Mouse (Mus musculus): ENCODE results near the gene Bckdk. TPM values are rescaled to one million over a fixed set of nuclear protein-coding genes. Genes with fewer than 3 reads are reported as not detected.

Bckdk gene
- total and polyA plus RNA-seq, 3 experiments, result 32.6 to 126 TPM; not detected in 1

GRCm38 (mm10) chr7:127885951-127886350 is 17.9 kb upstream of the Bckdk start:
- H3K4me3 ChIP-seq (ENCODE audit: control insufficient read depth in 1 of 2, insufficient read depth in 1 of 2, low read depth in 2 of 2, low read length in 2 of 2), result no peak overlapping the region
- TF ChIP-seq MEF2A (IDR thresholded peaks at IDR 0.05; ENCODE audit: extremely low read depth, insufficient replicate concordance, low read depth, low read length, poor library complexity, severe bottlenecking) (no peak), POLR2AphosphoS5 (IDR thresholded peaks at IDR 0.05; ENCODE audit: borderline replicate concordance, low read depth, low read length) (no peak), ZKSCAN1 (IDR thresholded peaks at IDR 0.05; ENCODE audit: low read depth, low read length) (no peak), E2F4 (IDR thresholded peaks at IDR 0.05; ENCODE audit: borderline replicate concordance, low read depth, low read length) (no peak), USF1 (IDR thresholded peaks at IDR 0.05; ENCODE audit: low read depth, low read length) (no peak), POLR2AphosphoS2 (IDR thresholded peaks at IDR 0.05; ENCODE audit: low read length) (no peak), SMC3 (IDR thresholded peaks at IDR 0.05; ENCODE audit: low read depth, low read length) (no peak), MAX (IDR thresholded peaks at IDR 0.05; ENCODE audit: low read length) (no peak), ETS1 (IDR thresholded peaks at IDR 0.05; ENCODE audit: low read depth, low read length) (no peak), BHLHE40 (IDR thresholded peaks at IDR 0.05; ENCODE audit: borderline replicate concordance, low read depth, low read length) (no peak), MYC (IDR thresholded peaks at IDR 0.05; ENCODE audit: low read depth, low read length) (no peak), USF2 (IDR thresholded peaks at IDR 0.05; ENCODE audit: borderline replicate concordance in 1 of 2, insufficient read depth in 1 of 2, low read depth in 1 of 2, low read length in 2 of 2) (no peak), NRF1 (IDR thresholded peaks at IDR 0.05; ENCODE audit: insufficient read depth, low read depth, low read length, poor library complexity, severe bottlenecking) (no peak), KAT2A (conservative IDR thresholded peaks at IDR 0.05; ENCODE audit: low read depth, low read length) (no peak), TCF12 (IDR thresholded peaks at IDR 0.05; ENCODE audit: low read depth, low read length) (no peak)
- no peak for DNase-seq (ENCODE audit: low read depth, low spot score)
- peaks cover 14 to 32% of the 10 kb centered on the region in 2 experiments; a peak in 3 of 4 replicates for H3K36me3 ChIP-seq (ENCODE audit: control insufficient read depth in 1 of 2, insufficient read depth in 2 of 2, low read length in 2 of 2)
- no peak overlapping the region for H3K9ac ChIP-seq (ENCODE audit: control insufficient read depth, low read depth, low read length, poor library complexity, severe bottlenecking)
- no peaks in the 10 kb centered on the region for H3K9me3 ChIP-seq (replicated peaks; ENCODE audit: insufficient read depth, low read length)
- H3K27ac ChIP-seq (ENCODE audit: control insufficient read depth, low read depth, low read length), result no peak overlapping the region
- H3K79me2 ChIP-seq (ENCODE audit: control insufficient read depth, insufficient read depth, low read length, poor library complexity), result peaks cover 28% of the 10 kb centered on the region
- H3K27me3 ChIP-seq (ENCODE audit: control insufficient read depth in 1 of 2, insufficient read depth in 2 of 2, low read length in 2 of 2), result no peaks in the 10 kb centered on the region
- H3K4me1 ChIP-seq (ENCODE audit: control insufficient read depth in 1 of 2, insufficient read depth in 2 of 2, low read length in 2 of 2), result peaks cover 16 to 31% of the 10 kb centered on the region in 2 experiments

- Histone ChIP-seq H3K27me3 (ENCODE audit: control insufficient read depth in 1 of 2, insufficient read depth in 2 of 2, low read length in 2 of 2) (no peaks in the 10 kb centered on the region), H3K4me3 (ENCODE audit: control insufficient read depth in 1 of 2, insufficient read depth in 1 of 2, low read depth in 2 of 2, low read length in 2 of 2) (no peak overlapping the region), H3K27ac (ENCODE audit: control insufficient read depth, low read depth, low read length) (no peak overlapping the region), H3K9me3 (replicated peaks; ENCODE audit: insufficient read depth, low read length) (no peaks in the 10 kb centered on the region), H3K36me3 (ENCODE audit: control insufficient read depth in 1 of 2, insufficient read depth in 2 of 2, low read length in 2 of 2) (peaks cover 14 to 32% of the 10 kb centered on the region in 2 experiments; a peak in 3 of 4 replicates), H3K4me1 (ENCODE audit: control insufficient read depth in 1 of 2, insufficient read depth in 2 of 2, low read length in 2 of 2) (peaks cover 16 to 31% of the 10 kb centered on the region in 2 experiments), H3K9ac (ENCODE audit: control insufficient read depth, low read depth, low read length, poor library complexity, severe bottlenecking) (no peak overlapping the region), H3K79me2 (ENCODE audit: control insufficient read depth, insufficient read depth, low read length, poor library complexity) (peaks cover 22% of the 10 kb centered on the region)
- no peak for DNase-seq (ENCODE audit: low read depth, low spot score)
- TF ChIP-seq BHLHE40 (IDR thresholded peaks at IDR 0.05; ENCODE audit: borderline replicate concordance, low read depth, low read length) (no peak), USF2 (IDR thresholded peaks at IDR 0.05; ENCODE audit: borderline replicate concordance in 1 of 2, insufficient read depth in 1 of 2, low read depth in 1 of 2, low read length in 2 of 2) (no peak), RCOR1 (IDR thresholded peaks at IDR 0.05; ENCODE audit: low read depth, low read length) (no peak), NRF1 (IDR thresholded peaks at IDR 0.05; ENCODE audit: insufficient read depth, low read depth, low read length, poor library complexity, severe bottlenecking) (no peak), EP300 (IDR thresholded peaks at IDR 0.05; ENCODE audit: low read depth in 1 of 2, low read length in 2 of 2) (no peak), TCF12 (IDR thresholded peaks at IDR 0.05; ENCODE audit: low read depth, low read length) (no peak), GABPA (IDR thresholded peaks at IDR 0.05; ENCODE audit: low read depth, low read length) (no peak), CTCF (IDR thresholded peaks at IDR 0.05 in 2 of 3, conservative IDR thresholded peaks at IDR 0.05 in 1 of 3; ENCODE audit: control insufficient read depth in 1 of 3, insufficient read depth in 1 of 3, low read depth in 2 of 3, low read length in 3 of 3, poor library complexity in 1 of 3, severe bottlenecking in 1 of 3) (no peak), SIN3A (IDR thresholded peaks at IDR 0.05; ENCODE audit: low read length) (no peak), CHD2 (IDR thresholded peaks at IDR 0.05; ENCODE audit: low read length) (no peak), ELF1 (IDR thresholded peaks at IDR 0.05; ENCODE audit: low read depth, low read length) (no peak), TBP (IDR thresholded peaks at IDR 0.05; ENCODE audit: low read depth, low read length) (no peak), HCFC1 (IDR thresholded peaks at IDR 0.05; ENCODE audit: low read depth, low read length) (no peak), JUND (IDR thresholded peaks at IDR 0.05; ENCODE audit: low read depth, low read length) (no peak), USF1 (IDR thresholded peaks at IDR 0.05; ENCODE audit: low read depth, low read length) (no peak), ZNF384 (IDR thresholded peaks at IDR 0.05; ENCODE audit: low read depth, low read length) (no peak), MEF2A (IDR thresholded peaks at IDR 0.05; ENCODE audit: extremely low read depth, insufficient replicate concordance, low read depth, low read length, poor library complexity, severe bottlenecking) (no peak), ETS1 (IDR thresholded peaks at IDR 0.05; ENCODE audit: low read depth, low read length) (no peak), ZKSCAN1 (IDR thresholded peaks at IDR 0.05; ENCODE audit: low read depth, low read length) (no peak)
Observed at GRCm38 (mm10) chr7:127886551-127886950, 17.3 kb upstream of the Bckdk start.
